Mouse (Mus musculus) adrenal gland, adult 8-10 months (tissue): ENCODE measurements around the gene Sfrp5. TPM values are rescaled to one million over a fixed set of nuclear protein-coding genes. Genes with fewer than 3 reads are reported as not detected.

Experiments
- total RNA-seq, 4 experiments: library from RNA; stranded (reverse); gene quantifications; 2 replicates each; pipeline ENCODE4 v1.2.4; 2022

Sfrp5 gene
- total RNA-seq, 4 experiments from 2014 or later = 3.4 to 25.0 (median 13.1) TPM

Other genes starting within 250 kb of the Sfrp5 start
- 10 to 100 TPM; 25.4 to 36.3 (median 29.7) TPM for gene Mms19, start 221.1 kb downstream of the Sfrp5 start, total RNA-seq
- gene Ubtd1, start 220.5 kb downstream of the Sfrp5 start, total RNA-seq = 10 to 100 TPM; 17.2 to 23.2 (median 21.2) TPM
- gene Ankrd2, start 166.3 kb downstream of the Sfrp5 start, total RNA-seq = 1 to 10 TPM in 1 of 4 experiments, under 1 TPM in 2, not detected in 1; 0.27 to 1.3 (median 0.42) TPM
- 10 to 100 TPM in 2 of 4 experiments, 1 to 10 TPM in 2; 2.8 to 17.4 (median 9.1) TPM for gene Hoga1, start 156.6 kb downstream of the Sfrp5 start, total RNA-seq
- gene 4933411K16Rik, start 150.0 kb downstream of the Sfrp5 start, total RNA-seq = 1 to 10 TPM in 2 of 4 experiments, under 1 TPM in 2; 0.58 to 3.5 (median 1.5) TPM
- gene Morn4, start 115.9 kb downstream of the Sfrp5 start, total RNA-seq = 10 to 100 TPM in 3 of 4 experiments, 1 to 10 TPM in 1; 9.1 to 25.1 (median 19.8) TPM
- 10 to 100 TPM; 78.8 to 81.8 (median 80.4) TPM for gene Pi4k2a, start 111.8 kb downstream of the Sfrp5 start, total RNA-seq
- gene Avpi1, start 73.2 kb downstream of the Sfrp5 start, total RNA-seq = 100 to 1,000 TPM in 1 of 4 experiments, 10 to 100 TPM in 3; 53.5 to 107 (median 73.9) TPM
- gene Marveld1, start 54.9 kb downstream of the Sfrp5 start, total RNA-seq = 10 to 100 TPM; 35.2 to 56.5 (median 47.4) TPM
- 10 to 100 TPM; 53.2 to 70.1 (median 61.8) TPM for gene Zfyve27, start 38.3 kb downstream of the Sfrp5 start, total RNA-seq
- 1 to 10 TPM; 1.2 to 2.1 (median 1.6) TPM for gene Golga7b, start 45.3 kb upstream of the Sfrp5 start, total RNA-seq
- 1 to 10 TPM in 2 of 4 experiments, under 1 TPM in 2; 0.26 to 2.3 (median 0.73) TPM for gene Crtac1, start 229.5 kb upstream of the Sfrp5 start, total RNA-seq